Mouse (Mus musculus): ENCODE measurements around the gene Cenps.

Gene Cenps

DNA sequence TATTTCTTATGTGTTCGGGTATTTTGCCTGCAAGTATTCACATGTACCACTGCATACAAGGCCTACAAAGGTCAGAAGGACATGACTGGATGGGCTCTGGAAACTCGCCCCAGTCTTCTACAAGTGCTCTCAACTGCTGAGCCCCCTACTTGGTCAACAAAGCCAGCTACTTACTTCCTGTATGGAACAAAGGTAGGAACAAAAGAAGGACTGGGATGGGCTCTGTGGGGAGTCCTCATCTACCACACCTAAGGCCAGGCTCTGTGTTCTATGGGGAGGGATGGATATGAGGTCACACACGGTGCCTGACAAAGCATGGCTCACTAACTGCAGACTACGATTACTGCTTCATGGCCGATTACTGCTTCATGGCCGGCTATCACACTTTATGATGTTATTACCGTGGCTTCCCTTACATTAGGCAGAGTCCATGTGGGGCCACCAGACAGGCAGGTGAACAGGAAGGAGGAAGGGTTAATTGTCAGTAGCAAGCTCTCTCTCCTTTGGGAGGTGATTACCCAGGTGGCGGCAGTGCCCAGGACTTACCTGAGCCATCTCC, 20.1 kb upstream of the Cenps start:
- DNase-seq (ENCODE audit: low spot score), result no peak

DNA sequence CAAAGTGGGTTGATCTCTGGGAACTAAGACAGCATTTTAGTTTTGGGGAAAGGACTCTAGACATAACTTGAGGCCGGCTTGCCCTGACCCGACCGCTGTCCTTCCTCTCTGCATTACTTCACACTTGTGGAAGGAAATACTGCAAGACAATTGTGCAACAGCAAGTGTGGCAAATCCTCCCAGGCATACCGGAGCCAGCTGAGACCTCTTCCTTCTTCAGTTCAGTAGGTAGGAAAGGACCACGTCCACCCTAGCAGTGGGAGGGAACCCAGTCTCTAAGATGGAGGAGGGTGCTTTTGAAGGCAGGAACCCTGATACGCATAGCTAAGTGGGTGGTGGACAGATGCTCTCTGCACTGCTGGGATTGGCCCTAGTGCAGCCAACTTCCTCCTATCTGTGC, 18.3 kb upstream of the Cenps start:
- DNase-seq (ENCODE audit: low spot score), result no peak

GRCm38 (mm10) chr4:149154859-149155258, 17.4 kb upstream of the Cenps start:
- no peak for DNase-seq (ENCODE audit: low spot score)

- no peak for DNase-seq (ENCODE audit: low spot score)
These were observed 13.3 kb upstream of the Cenps start for GRCm38 (mm10) chr4:149150721-149151120.

DNA sequence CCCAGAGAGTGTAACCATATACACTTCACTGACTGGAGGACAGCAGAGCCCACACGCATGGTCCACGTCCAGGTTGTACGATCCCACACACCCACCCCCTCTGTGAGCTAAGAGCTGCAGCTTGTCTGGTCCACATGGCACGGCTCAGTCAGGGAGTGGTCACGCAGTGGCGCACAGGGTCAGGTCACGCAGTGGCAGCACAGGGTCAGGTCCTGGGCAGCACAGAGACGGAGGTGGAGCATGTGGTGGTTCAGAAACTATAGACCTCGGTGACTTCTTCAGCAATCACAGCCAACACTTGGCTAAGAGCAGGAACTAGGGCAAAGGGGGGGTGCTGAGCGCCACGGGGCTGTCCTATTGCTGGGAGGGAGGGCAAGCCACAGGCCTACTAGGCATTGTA, 12.8 kb upstream of the Cenps start:
- no peak for DNase-seq (ENCODE audit: low spot score)

- DNase-seq (ENCODE audit: low spot score), result no peak
These were observed 12.2 kb upstream of the Cenps start for GRCm38 (mm10) chr4:149149611-149150010.

DNA sequence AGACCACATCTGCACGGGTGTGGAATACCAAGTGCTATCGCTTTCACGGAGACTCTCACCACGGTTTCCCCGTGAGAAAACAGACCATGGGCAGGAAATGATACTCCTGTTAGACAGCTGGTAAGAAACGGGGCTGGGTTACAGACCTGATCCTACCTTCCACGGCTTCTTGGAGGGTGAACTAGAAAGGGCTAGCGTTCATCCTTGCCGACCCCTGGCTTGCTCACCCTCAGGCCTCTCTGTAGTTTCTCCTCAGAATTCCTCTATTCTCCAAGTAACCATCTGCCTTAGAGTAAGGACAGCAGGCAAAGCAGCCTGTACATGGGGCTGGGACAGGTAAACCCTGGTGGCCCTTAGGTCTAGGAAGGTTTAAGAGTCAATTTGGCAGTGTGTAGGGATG, 11.8 kb upstream of the Cenps start:
- no peak for DNase-seq (ENCODE audit: low spot score)

DNA sequence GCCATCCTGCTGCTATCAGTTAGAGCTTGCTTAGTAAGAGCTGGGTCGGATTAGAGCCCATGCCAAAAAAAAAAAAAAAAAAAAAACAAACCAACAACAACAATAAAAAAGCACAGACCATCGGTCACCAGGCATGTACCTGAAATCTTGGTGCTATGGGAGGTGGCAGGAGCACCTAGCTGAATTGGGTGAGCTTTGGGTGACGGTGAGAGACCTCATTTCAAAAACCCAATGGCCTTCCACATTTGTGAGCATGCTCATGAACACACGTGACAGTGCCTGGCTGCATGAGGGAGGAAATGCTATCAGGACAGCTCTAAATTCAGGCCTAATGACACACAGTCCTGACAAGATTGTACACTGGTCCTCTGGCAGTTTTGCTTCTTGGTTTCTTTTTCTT, 10.7 kb upstream of the Cenps start:
- no peak for DNase-seq (ENCODE audit: low spot score)

DNA sequence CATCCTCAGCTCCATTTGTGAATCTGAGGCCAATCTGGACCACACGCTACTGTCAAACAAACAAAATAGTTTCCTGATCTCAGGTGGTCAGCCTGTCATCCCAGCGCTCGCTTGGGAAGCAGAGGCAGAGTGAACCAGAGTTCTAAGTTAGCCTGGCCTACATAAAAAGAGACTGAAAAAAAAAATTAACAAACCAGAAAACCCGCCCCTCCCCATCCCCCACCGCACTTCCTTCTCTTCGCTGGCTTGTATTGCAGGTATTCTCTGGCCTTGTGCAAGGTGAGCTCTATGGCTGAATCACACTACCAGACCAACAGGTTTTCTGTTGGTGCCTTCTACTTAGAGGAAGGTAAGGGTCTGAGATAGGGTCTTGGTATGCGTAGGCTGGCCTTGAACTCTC, 10.1 kb upstream of the Cenps start:
- no peak for DNase-seq (ENCODE audit: low spot score)

GRCm38 (mm10) chr4:149145151-149145550, 7.7 kb upstream of the Cenps start:
- no peak for DNase-seq (ENCODE audit: low spot score)

DNA sequence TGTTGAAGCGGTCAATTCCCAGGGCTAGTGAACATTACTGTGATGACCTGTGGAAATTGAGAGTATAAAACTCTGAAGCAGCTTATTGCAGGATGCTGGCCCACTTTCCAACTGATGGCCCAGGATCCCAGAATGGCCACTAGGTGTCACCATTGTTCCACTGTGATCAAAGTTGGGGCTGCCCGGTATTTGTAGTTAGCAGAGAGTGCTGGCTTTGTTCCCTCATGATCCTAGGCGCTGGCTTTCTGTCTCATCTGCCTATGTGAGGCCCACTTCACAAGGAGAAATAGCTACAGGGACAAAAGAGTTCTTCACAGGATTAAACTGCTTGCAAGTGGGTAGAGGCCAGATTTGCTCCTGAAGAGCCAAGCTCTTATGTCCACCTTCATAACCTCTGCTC, 7.0 kb upstream of the Cenps start:
- DNase-seq (ENCODE audit: low spot score), result peak; percentile 36

DNA sequence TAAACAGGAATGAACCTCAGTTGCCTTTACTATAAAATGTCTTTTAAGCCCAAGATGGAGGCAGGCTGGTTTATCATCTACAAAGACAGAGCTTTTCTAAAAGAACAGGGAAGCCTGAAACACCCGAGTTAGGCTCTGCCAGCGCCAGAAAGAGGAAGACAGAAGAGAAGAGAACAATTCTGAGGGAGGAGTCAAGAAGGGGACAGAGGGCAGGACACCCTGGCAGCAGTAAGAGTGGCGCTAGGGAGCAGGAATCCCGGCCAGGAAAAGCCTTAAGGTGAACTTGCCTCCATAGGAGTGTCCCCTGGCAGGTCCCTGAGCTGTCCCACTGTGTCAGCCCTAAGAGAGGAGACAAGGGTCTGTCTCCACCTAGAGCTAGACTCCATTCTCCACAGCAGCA, 6.2 kb upstream of the Cenps start:
- no peak for DNase-seq (ENCODE audit: low spot score)

GRCm38 (mm10) chr4:149138515-149138914, 1.1 kb upstream of the Cenps start:
- DNase-seq (ENCODE audit: low spot score), result no peak

- no peak for DNase-seq (ENCODE audit: low spot score)
These were observed 1.1 kb downstream of the Cenps start for GRCm38 (mm10) chr4:149136116-149136850.

DNA sequence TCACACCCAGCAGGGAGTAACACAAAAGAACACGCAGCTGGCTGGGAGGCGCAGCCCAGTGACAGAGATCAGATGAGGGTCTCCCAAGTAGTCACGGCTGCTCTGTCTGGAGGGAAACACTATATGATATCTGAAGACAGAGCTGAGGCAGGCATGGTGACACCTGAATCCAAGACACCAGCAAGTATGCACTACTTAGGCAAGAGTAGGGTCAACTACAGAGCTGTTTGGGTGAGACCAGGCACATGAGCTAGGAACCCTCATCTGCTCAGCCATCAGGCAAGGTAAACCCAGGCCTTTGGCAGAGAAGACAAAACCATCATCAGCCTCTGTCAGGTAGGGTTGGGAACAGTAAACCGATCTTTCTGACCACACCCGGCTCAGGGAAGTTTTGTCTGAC, 4.0 kb downstream of the Cenps start:
- DNase-seq (ENCODE audit: low spot score), result no peak

- peak; percentile 23 for DNase-seq (ENCODE audit: low spot score)
These were observed 5.5 kb downstream of the Cenps start for GRCm38 (mm10) chr4:149131789-149132565.

DNA sequence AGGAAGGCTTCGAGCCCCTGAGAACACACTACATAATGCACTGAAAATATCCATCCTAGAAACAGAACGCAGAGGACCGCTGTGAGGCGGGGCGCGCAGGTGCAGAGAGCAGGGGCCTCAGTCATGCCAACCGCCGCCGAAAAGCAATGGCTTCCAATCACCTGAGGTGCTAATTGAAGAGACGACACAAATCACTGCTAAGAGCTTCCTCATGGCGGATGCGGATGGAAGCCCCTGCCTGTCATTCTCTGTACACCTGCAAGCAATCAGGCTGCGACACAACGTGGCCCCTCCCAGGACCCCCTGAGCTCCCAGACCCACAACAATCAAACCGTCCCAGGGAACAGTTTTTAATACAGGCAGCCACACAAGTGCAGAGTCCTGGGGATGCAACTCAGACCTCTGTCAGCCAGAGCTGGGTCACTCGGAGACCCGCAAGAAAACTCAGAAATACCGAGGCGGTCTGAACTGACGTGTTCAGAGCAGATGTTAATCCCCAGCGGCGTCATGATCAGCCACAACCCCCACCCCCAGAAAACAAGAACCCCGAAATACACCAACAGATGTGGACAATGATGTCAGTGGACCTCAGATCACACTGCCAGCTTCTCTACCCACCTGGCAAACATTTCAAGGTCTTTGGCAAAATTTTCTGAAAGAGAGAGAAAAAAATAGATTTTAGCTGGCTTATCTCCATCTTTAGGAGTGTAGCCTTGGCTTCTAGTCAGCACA, 6.2 kb downstream of the Cenps start:
- no peak for DNase-seq (ENCODE audit: low spot score)

DNA sequence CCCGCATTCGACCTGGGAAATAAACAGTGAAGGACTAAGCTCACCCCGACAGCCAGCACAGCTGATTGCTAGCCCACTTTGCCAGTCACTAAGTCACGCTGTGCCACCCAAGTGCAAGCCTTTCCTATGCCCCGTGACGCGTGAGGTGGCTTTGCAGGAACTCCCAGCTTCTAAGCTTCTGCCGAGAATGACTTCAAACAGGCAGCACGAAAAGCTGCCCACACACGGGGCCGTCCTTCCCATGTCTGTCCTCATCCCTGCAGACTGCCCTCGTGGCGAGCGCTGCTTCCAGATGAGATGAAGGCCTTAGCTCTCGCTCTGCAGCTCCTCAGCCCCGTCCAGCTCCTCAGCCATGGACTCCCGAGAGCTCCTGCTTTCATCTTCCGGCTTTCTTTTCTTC, 9.0 kb downstream of the Cenps start:
- DNase-seq (ENCODE audit: low spot score), result no peak

DNA sequence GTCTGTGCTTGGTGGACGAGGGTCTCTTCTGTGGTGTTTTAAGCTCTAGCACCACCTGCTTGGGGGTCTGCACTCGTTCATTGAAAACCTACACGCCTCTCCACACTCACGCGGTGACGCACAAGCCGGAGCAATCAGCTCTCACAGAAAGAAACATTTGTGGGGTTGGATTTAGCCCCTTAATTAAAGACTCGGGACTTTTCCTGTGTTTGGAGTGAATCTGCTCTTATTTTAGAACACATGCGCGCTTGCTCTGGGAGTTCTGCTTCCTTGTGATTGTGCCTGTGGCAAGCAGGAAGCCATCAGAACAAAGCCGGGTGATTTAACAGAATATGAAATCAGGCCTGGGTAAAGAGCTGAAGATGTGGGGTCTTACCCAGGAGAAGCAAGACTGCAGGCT, 10.8 kb downstream of the Cenps start, which contains the start of gene Cort:
Gene Cort, minus strand, starts transcription at position 101 of the 400 bp plus-strand sequence.
- no peak for DNase-seq (ENCODE audit: low spot score)

- no peak for DNase-seq (ENCODE audit: low spot score)
These were observed 11.3 kb downstream of the Cenps start for GRCm38 (mm10) chr4:149126115-149126509.

- no peak for DNase-seq (ENCODE audit: low spot score)
These were observed 11.9 kb downstream of the Cenps start for GRCm38 (mm10) chr4:149125341-149126114.

GRCm38 (mm10) chr4:149123432-149123831, 14.0 kb downstream of the Cenps start:
- DNase-seq (ENCODE audit: low spot score), result no peak

All from spleen, adult 12 weeks (tissue).